Mouse (Mus musculus) liver, embryonic 14.5 days (tissue): ENCODE measurements around the gene Ptpdc1. TPM values are rescaled to one million over a fixed set of nuclear protein-coding genes. Genes with fewer than 3 reads are reported as not detected.

Source experiments
- ATAC-seq: fragments of 200-750 bp; cut with Nextera tagmentation; 2 replicates; pipeline ENCODE4 v1.8.0; 2017; ENCODE audit warnings: moderate number of reproducible peaks, mild to moderate bottlenecking, moderate library complexity; ENCODE audit not compliant: insufficient read depth
- DNase-seq, 3 experiments: peaks; one replicate each; pipeline ENCODE4 v3.0.0-alpha.2; 2012 to 2013; ENCODE audit warnings: low read depth in 3 of 3, low spot score in 3 of 3
- H3K27ac ChIP-seq: fragments of 300-500 bp; sonication (generic); 2 replicates; pipeline ENCODE4 v1.5.1; 2014; ENCODE audit warnings: moderate library complexity, mild to moderate bottlenecking, control low read depth, inconsistent platforms
- H3K27me3 ChIP-seq: fragments of 300-500 bp; sonication (generic); 2 replicates; pipeline ENCODE4 v1.6.1; 2014; ENCODE audit warnings: mild to moderate bottlenecking, low read length, moderate library complexity; ENCODE audit not compliant: control insufficient read depth, insufficient read depth
- H3K36me3 ChIP-seq: fragments of 300-500 bp; sonication (generic); replicated peaks from 2 replicates; pipeline ENCODE4 v1.6.1; 2014; ENCODE audit warnings: low read depth; ENCODE audit not compliant: control insufficient read depth, insufficient read depth
- H3K4me1 ChIP-seq, 2 experiments: fragments of 200-500 bp in 1 of 2; fragments of 300-500 bp in 1 of 2; sonication (generic) in 1 of 2; replicated peaks; 2 replicates each; pipeline ENCODE4 v1.6.1; 2012 to 2014; ENCODE audit warnings: antibody characterized with exemption in 1 of 2, inconsistent platforms in 1 of 2, low read length in 1 of 2; ENCODE audit not compliant: control insufficient read depth in 2 of 2, insufficient read depth in 2 of 2
- H3K4me2 ChIP-seq: fragments of 300-500 bp; sonication (generic); 2 replicates; pipeline ENCODE4 v1.6.1; 2014; ENCODE audit warnings: low read depth, mild to moderate bottlenecking, control low read depth, moderate library complexity
- H3K4me3 ChIP-seq, 2 experiments: fragments of 200-500 bp in 1 of 2; fragments of 300-500 bp in 1 of 2; sonication (generic) in 1 of 2; 2 replicates each; pipeline ENCODE4 v1.5.1; 2012 to 2014; ENCODE audit warnings: low read depth in 2 of 2, low read length in 2 of 2, mild to moderate bottlenecking in 2 of 2, control low read depth in 1 of 2, inconsistent platforms in 1 of 2, moderate library complexity in 1 of 2; ENCODE audit not compliant: insufficient read depth in 1 of 2
- H3K9ac ChIP-seq: fragments of 300-500 bp; sonication (generic); replicated peaks from 2 replicates; pipeline ENCODE4 v1.6.1; 2014; ENCODE audit warnings: mild to moderate bottlenecking, control low read depth, moderate library complexity
- H3K9me3 ChIP-seq: fragments of 300-500 bp; sonication (generic); 2 replicates; pipeline ENCODE4 v1.6.1; 2016; ENCODE audit warnings: low read length, mixed read lengths; ENCODE audit not compliant: control insufficient read depth
- CTCF ChIP-seq: IDR thresholded peaks from 2 replicates; pipeline ENCODE4 v1.5.1; 2016; ENCODE audit warnings: antibody characterized with exemption, low read depth, control low read depth
- EP300 ChIP-seq: IDR thresholded peaks from 2 replicates; pipeline ENCODE4 v1.6.1; 2016; ENCODE audit warnings: antibody characterized with exemption, low read depth
- WGBS: fragments of 180-500 bp; shearing (Covaris S2); extraction: QIAGEN DNeasy Blood & Tissue Kit; methylation state at CpG from one replicate; pipeline ENCODE4 v1.1.7; 2014; ENCODE audit not compliant: insufficient replicate concordance; 5-methylcytosine and 5-hydroxymethylcytosine counted together
- polyA plus RNA-seq, 2 experiments: library from polyadenylated mRNA; depleted of rRNA in 1 of 2; stranded (reverse) in 1 of 2; unstranded in 1 of 2; fragments of >200 nt; fragmentation: Nextera tagmentation in 1 of 2; extraction: Ambion mirVana in 1 of 2; gene quantifications; 2 replicates each; pipeline versions ENCODE4 v1.2.1 to v1.2.3; 2012 to 2014

Ptpdc1 gene
- polyA plus RNA-seq, 2 experiments = 0.27 to 0.33 TPM

GRCm38 (mm10) chr13:48577836-48578235 is 47.6 kb downstream of the Ptpdc1 start:
- H3K4me3 ChIP-seq = no peak overlapping the region
- no peaks in the 10 kb centered on the region for H3K36me3 ChIP-seq
- DNase-seq (no peak), ATAC-seq (no peak)
- TF ChIP-seq CTCF = no peak
- no peaks in the 10 kb centered on the region for H3K4me1 ChIP-seq
- WGBS = 51% methylated on average over 11 of the region's 11 CpGs
- no peaks in the 10 kb centered on the region for H3K9me3 ChIP-seq
- no peaks in the 10 kb centered on the region for H3K27me3 ChIP-seq
- H3K9ac ChIP-seq = no peak overlapping the region
- no peak overlapping the region for H3K4me2 ChIP-seq
- H3K27ac ChIP-seq = no peak overlapping the region

DNA sequence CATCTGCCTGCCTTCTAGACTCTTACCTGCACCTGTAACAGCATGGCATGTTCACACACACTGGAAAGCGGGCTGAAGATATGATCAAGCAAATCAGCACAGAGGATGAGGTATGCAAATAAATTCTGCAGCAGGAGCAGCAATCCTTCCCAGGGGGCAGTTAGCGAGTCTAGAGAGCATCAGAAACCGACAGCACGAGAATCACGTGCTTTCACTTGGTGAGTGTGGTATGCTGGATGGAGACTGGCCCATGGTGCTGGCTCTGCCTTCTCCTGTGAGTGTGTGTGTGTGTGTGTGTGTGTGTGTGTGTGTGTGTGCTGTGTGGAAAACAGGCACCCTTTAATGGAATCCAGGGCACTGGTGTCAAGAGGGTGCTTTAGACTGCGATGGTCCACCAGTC is 48.5 kb downstream of the Ptpdc1 start:
- WGBS = 59% methylated on average over 6 of the region's 6 CpGs

DNA sequence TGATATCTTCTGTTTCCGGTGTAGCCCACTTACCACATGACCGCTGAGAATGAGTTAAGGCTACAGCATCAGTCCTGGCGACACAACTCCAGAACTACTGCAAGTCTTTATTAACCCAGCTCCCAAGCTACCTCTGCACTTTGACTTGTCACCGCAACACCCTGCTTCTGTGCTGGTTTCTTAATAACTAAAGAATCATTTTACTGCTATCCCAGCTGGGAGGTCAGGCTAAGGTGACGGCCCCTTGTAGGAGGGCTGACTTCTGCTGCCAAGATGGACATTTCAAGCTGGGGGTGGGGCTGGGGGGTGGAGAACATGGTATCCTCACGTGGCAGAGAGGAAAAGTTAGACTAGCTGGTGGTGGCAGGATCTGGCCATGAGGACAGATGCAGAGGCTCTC is 50.7 kb downstream of the Ptpdc1 start:
- TF ChIP-seq CTCF (no peak), EP300 (no peak)
- H3K4me1 ChIP-seq = no peaks in the 10 kb centered on the region
- no peak overlapping the region for H3K4me2 ChIP-seq
- H3K27ac ChIP-seq = no peak overlapping the region
- no peaks in the 10 kb centered on the region for H3K9me3 ChIP-seq
- no peak overlapping the region for H3K4me3 ChIP-seq
- 57% methylated on average over 6 of the region's 6 CpGs for WGBS
- no peak overlapping the region for H3K9ac ChIP-seq
- no peaks in the 10 kb centered on the region for H3K36me3 ChIP-seq
- DNase-seq (no peak), ATAC-seq (no peak)
- H3K27me3 ChIP-seq = no peaks in the 10 kb centered on the region

More for the DNA sequence above, 48.5 kb downstream of the Ptpdc1 start:
- no peaks in the 10 kb centered on the region for H3K9me3 ChIP-seq
- no peaks in the 10 kb centered on the region for H3K4me1 ChIP-seq
- no peaks in the 10 kb centered on the region for H3K27me3 ChIP-seq
- no peak overlapping the region for H3K27ac ChIP-seq
- no peak for TF ChIP-seq CTCF
- TF ChIP-seq EP300 = no peak
- H3K36me3 ChIP-seq = no peaks in the 10 kb centered on the region
- H3K4me2 ChIP-seq = no peak overlapping the region
- DNase-seq (no peak), ATAC-seq (no peak)
- no peak overlapping the region for H3K4me3 ChIP-seq
- no peak overlapping the region for H3K9ac ChIP-seq

DNA sequence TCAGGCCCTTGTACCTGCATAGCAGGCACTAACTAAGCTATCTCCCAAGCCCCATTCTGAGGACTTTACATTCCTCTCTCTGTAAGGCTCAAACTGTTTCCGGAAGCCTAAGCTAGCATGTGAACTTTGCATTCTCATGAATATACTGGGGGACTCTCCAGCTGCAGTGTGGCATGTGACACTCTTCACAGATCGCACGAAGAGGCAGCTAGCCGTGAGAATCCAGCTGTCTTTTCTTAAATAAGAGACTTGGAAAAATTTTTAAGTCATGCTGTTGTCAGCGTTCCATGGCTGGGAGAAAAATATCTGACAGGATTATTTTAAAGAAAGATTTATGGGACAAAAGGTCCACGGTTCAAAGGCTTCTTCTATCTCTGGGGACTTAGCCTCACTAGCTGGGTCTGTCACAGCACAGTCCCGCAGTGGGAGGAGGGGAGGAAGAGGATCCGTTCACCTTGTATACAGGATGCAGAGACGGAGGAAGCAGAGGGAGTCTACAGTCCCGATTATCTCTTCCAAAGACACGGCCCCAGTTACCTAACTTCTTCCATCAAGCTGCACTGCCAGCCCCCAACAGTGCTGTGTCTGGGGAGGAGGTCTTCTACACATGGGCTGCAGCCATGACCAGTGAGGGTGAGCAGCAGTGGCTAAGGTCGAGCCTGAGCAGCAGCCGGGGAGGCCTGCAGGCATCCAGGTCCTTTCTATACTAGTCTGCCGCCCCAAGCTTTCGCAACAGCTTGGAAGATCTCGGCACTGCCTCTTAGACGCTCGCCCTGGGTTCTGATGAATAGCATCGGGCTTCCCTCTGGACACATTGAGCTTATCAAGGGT is 51.7 kb downstream of the Ptpdc1 start:
- Histone ChIP-seq H3K4me2 (no peak overlapping the region), H3K4me1 (no peaks in the 10 kb centered on the region), H3K4me3 (no peak overlapping the region), H3K9ac (no peak overlapping the region), H3K27ac (no peak overlapping the region), H3K27me3 (no peaks in the 10 kb centered on the region), H3K9me3 (no peaks in the 10 kb centered on the region), H3K36me3 (no peaks in the 10 kb centered on the region)
- WGBS = 48% methylated on average over 19 of the region's 19 CpGs
- no peak for TF ChIP-seq EP300
- no peak for TF ChIP-seq CTCF
- DNase-seq = no peak
- no peak for ATAC-seq

DNA sequence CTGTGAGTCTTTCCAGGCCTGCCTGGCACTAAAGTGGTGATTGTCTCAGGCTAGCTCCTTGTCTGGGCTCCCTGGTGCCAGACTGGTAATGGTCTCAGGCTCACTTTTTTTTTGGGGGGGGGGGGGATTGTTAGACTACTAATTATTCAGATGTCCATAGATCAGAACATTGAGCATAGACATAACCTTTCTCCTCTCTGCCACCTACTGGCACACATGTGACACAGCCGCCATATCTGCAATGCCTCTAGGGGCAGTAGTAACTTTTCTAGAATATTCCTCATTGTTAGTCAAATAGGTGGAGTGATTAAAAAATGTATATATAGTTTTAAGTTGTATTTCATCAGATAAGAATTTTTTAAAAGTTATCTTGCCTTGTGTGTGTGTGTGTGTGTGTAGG is 53.3 kb downstream of the Ptpdc1 start:
- WGBS = 34% methylated on average over 1 of the region's 1 CpGs
- H3K4me3 ChIP-seq = no peak overlapping the region
- H3K9ac ChIP-seq = no peak overlapping the region
- no peak for TF ChIP-seq EP300
- TF ChIP-seq CTCF = peak; percentile 77
- no peak overlapping the region for H3K4me2 ChIP-seq
- no peaks in the 10 kb centered on the region for H3K27me3 ChIP-seq
- no peak overlapping the region for H3K27ac ChIP-seq
- H3K4me1 ChIP-seq = no peaks in the 10 kb centered on the region
- DNase-seq (peak in 2 of 3 experiments; percentile 9 to 10), ATAC-seq (no peak)
- no peaks in the 10 kb centered on the region for H3K9me3 ChIP-seq
- no peaks in the 10 kb centered on the region for H3K36me3 ChIP-seq
